Mouse (Mus musculus): Measurements from ENCODE around the gene Mptx2. TPM values are rescaled to one million over a fixed set of nuclear protein-coding genes. Genes with fewer than 3 reads are reported as not detected.
"Not testable (repeated sequence)": the region's sequence is repeated elsewhere in the genome, so short reads cannot be mapped to it uniquely, and the experiment has no call there.

Mptx2 gene
- total RNA-seq (2021), result not detected
- long read RNA-seq, experiment 1, result 0 reads
- long read RNA-seq, experiment 2, result 0 reads

DNA sequence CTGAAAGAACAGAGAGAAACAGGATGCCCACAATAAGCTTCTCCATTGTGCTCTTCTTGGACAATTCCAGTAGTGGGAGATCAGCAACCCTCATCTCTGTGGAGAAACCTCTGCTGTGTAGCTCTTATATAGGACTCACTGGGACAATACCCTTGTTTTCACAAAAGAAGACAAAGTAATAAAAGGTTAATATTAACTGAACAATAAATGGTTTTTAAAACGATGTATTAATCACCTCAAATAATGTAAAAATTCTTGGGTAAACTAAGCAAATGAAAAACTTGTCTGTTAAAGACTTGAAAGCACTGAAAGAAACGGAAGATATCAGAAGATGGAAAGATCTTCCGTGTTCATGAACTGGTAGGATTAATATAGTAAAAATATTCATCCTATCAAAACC lies at the start of gene Mptx2:
Mptx2 (minus strand) TSS at position 101 of the 400 bp plus-strand sequence.
- DNase-seq, result no peak
- intact Hi-C loops (cut with DNase I; ENCODE audit: low total_unique reads), result no loop called here

- intact Hi-C loops (cut with DNase I; ENCODE audit: low total_unique reads), result no loop called here
- no peak for DNase-seq
Measured at GRCm38 (mm10) chr1:173326552-173326951, 49.0 kb upstream of the Mptx2 start.

DNA sequence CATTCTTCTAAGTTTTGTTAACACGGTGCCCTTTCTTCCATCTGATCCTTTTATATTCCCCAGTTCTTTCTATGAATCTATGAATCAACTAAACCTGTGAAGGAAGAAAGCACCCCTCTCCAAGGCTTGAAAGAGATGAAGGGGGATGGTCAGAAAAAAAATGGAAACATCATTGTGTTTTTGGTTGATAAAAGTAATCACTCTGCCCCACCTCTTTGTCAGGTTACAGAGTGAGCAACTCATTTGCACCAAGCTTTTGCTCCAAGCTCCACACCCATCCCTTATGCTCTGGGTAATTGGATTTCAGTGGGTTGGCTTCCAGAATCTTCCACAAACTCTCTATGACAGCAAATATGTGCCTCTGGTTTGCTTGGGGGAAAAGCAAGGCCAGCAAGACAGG lies 47.8 kb upstream of the Mptx2 start:
- intact Hi-C loops (cut with DNase I; ENCODE audit: low total_unique reads), result no loop called here
- DNase-seq, result no peak

- DNase-seq, result no peak
- intact Hi-C loops (cut with DNase I; ENCODE audit: low total_unique reads), result no loop called here
Measured at GRCm38 (mm10) chr1:173324961-173325360, 47.4 kb upstream of the Mptx2 start.

DNA sequence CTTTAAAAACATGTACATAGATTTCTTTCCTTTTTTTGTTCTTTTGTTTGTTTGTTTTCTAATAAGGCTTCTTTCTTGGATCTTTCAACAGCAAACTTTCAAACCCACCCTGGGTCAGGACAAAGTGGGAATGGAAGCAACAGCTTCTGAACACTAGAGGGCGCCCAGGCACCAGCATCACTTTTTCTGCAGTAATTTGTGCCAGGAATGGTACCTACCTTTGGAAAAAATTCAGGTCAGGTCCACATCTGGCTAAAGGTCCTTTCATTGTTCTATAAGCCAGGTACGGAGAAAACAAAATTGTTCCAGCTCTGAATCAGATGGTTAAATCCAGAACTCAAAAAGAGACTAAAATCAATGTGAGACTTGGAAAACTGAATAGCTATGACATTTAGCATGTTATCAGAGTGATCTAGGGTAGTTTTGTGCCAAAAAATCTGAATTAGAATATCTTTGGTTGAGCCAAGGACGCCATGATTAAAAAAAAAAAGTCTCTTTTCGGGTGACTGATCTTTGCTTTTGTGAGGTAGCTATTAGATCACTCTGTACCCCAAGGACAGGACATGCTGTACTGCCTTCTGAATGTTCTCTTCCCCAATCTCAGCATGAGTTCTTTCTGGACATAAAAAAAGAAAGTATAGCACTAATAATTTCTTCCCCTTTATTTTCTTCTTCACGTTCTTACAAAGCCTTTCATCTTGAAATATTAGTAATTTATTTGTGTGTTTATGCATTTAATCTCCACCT lies 46.4 kb upstream of the Mptx2 start:
- intact Hi-C loops (cut with DNase I; ENCODE audit: low total_unique reads), result no loop called here
- DNase-seq, result no peak

GRCm38 (mm10) chr1:173322249-173322627 lies 44.7 kb upstream of the Mptx2 start:
- intact Hi-C loops (cut with DNase I; ENCODE audit: low total_unique reads), result no loop called here
- no peak for DNase-seq

DNA sequence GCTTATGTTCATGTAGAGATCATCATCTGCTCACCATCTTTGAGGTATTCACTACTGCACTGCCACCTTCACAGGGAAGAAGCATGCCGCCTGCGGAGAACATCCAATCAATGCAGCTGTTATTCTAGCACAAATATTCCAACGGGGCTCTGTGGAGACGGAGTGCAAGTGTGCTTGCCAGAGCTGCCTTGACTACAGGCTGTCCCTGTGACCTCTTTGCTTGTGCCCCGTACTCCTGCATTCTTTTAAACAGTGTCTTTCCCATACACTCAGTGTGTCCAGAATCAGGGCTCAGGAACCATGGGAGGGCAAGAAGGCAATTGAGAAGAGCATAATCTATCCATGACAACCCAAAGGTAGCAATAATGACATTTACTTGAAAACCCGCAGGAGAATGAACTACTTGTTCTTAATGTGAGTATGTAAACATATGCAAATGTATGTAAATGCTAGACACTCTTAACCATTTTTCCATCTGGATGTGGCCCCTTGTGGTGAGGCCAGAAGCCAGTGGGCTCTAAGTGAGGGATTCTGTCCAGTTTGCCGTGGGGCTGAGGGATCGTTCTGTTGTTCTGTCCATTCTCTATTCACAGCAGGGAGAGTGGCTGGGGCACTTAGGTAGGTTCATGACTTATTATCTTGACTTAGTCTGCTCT lies 44.1 kb upstream of the Mptx2 start:
- intact Hi-C loops (cut with DNase I; ENCODE audit: low total_unique reads), result no loop called here

DNA sequence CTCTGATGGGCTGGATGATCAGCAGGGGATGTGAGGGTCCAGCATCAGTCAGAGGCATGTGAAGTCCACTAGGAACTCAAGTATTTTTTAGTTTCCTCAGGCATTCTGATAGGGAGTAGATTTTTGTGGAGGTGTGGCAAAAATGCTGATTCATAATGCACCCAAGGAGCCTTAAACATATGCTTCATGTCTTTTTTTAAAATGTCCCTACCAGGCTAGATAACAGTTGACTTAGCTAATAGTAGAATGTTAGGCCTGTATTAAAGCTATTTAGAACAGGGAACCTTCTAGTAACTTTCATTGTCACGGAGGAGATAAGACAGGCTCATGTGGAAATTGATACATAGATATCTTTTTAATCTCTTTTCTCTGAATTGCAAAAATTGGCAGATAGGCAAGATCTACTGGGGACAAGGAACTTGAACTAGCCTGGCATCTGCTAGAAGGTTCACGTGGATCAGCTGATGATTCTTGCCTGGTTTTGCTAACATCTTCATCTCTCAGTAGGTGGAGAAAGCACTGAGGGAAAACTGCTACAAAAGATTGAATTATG lies 40.4 kb upstream of the Mptx2 start:
- DNase-seq, result no peak
- intact Hi-C loops (cut with DNase I; ENCODE audit: low total_unique reads), result no loop called here

More for the DNA sequence above, 44.1 kb upstream of the Mptx2 start:
- DNase-seq, result no peak

DNA sequence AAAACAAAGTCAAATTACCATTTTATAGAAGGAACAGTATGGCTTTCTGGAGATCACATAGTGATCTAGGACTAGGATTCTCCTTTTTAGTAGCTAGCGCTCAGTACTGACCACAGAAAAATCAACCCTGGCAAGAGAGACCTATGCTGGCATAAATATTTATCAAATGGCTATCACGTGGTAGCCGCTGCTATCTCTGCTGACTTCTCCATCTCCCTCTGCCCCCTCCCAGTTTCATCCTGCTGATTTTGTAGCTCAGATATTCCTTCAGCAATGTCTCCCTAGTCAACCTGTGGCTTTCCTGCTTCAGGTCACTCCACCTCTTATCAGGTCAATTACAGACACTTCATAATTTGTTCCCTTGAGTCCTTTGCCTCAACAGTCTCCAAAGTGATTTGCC lies 38.1 kb upstream of the Mptx2 start:
- no peak for DNase-seq
- intact Hi-C loops (cut with DNase I; ENCODE audit: low total_unique reads), result no loop called here

GRCm38 (mm10) chr1:173313535-173314050 lies 36.0 kb upstream of the Mptx2 start:
- intact Hi-C loops (cut with DNase I; ENCODE audit: low total_unique reads); DNase-seq: not testable (repeated sequence)

DNA sequence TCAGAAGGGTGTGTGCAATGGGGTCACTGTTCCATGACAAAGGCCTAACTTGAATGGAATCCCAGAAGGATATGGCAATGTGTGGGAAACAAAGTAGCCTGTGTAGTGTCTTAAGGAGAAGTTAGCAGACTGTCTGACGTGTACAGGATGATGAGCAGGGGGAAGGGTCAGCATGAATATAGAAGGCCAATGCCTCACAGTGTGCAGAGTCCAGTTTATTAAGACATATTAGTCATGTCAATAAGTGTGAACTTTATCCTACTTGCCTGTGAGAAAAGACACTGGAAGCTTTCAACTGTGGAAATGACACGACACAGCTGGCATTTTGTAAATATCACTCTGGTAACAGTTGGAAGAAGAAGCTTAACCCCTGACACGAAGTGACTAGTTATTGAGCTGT lies 25.2 kb upstream of the Mptx2 start:
- intact Hi-C loops (cut with DNase I; ENCODE audit: low total_unique reads); DNase-seq: not testable (repeated sequence)

- intact Hi-C loops (cut with DNase I; ENCODE audit: low total_unique reads), result no loop called here
- DNase-seq, result no peak
Measured at GRCm38 (mm10) chr1:173265701-173266100, 11.9 kb downstream of the Mptx2 start, which contains the start of gene Olfr418. Olfr418 (plus strand) TSS chr1:173266001.

DNA sequence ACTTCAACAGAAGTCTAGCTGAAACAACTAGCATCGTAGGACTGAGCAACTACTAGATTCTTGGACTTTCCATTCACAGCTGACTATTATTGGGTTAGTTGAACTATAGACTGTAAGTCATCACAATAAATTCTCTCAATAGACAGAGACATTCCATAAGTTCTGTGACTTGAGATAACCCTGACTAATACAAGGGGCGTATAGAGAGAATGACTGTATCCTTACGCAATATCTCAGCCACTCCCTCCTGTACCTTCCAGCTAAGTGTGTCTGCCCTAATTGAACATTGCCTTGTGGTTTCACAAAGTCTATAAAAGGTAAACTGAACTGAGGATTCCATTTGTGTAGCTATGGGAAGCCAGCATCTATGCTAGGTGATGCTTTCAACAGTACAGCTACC lies 27.7 kb downstream of the Mptx2 start:
- intact Hi-C loops (cut with DNase I; ENCODE audit: low total_unique reads), result no loop called here
- DNase-seq, result no peak

DNA sequence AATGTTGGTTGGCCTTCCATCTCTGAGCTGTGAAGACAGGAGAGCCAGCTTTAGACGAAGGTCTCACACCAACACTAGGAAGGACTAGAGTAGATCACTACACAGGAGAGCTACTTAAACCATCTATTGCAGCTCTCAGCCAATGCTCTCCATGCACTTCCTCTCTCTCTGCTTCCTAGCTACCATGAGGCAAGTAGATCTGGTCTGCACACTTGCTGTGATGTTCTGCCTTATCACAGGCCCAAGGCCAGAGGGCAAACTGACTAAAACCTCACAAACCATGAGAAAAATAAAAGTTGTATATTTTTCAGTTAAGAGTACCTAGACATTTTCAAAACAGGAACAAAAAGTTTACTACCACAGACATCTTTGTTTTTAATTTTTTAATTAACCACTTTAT lies 40.6 kb downstream of the Mptx2 start:
- DNase-seq; intact Hi-C loops (cut with DNase I; ENCODE audit: low total_unique reads): not testable (repeated sequence)

- no peak for DNase-seq
- intact Hi-C loops (cut with DNase I; ENCODE audit: low total_unique reads), result no loop called here
Measured at GRCm38 (mm10) chr1:173227081-173227480, 50.5 kb downstream of the Mptx2 start, which contains the start of gene Fcer1a. Fcer1a (minus strand) TSS chr1:173227214.

Other genes starting within 250 kb of the Mptx2 start
- gene Olfr1408, start 140.4 kb downstream of the Mptx2 start, total RNA-seq (2021), result not detected
- gene Olfr1406, start 87.1 kb downstream of the Mptx2 start, total RNA-seq (2021), result not detected
- not detected for gene Olfr218, start 80.0 kb downstream of the Mptx2 start, total RNA-seq (2021)
- not detected for gene Olfr1404, start 65.4 kb downstream of the Mptx2 start, total RNA-seq (2021)
- gene Fcer1a, start 50.6 kb downstream of the Mptx2 start, total RNA-seq (2021), result not detected
- not detected for gene Olfr418, start 11.8 kb downstream of the Mptx2 start, total RNA-seq (2021)
- gene Ackr1, start 56.0 kb upstream of the Mptx2 start, total RNA-seq (2021), result 1 to 10 TPM; 5.1 to 7.9 TPM
- under 1 TPM; 0.35 to 0.69 TPM for gene Aim2, start 73.1 kb upstream of the Mptx2 start, total RNA-seq (2021)
- 10 to 100 TPM; 15.4 to 21.4 TPM for gene Cadm3, start 89.9 kb upstream of the Mptx2 start, total RNA-seq (2021)
- gene Ifi206, start 213.3 kb upstream of the Mptx2 start, total RNA-seq (2021), result not detected

Data from gastrocnemius, postnatal 14 days (tissue).